In genomic region chr9:45300422-45301104, GRCm38 (mm10) we compare ENCODE assay signal across 8 mouse cellular contexts. TPM values are rescaled to one million over a fixed set of nuclear protein-coding genes. Genes with fewer than 3 reads are reported as not detected.
A peak's percentile ranks its signal among the peaks of the same experiment; 100 is the strongest.
DNase-seq lines count a peak whose midpoint lies in the region; ATAC-seq and TF ChIP-seq lines count a peak whose summit lies in the region.

No protein-coding gene starts in this region.

- peak; percentile 94 for ATAC-seq in activated CD4-positive, CD25-positive, alpha-beta regulatory T cell, adult 4 months
- ATAC-seq in inflammation-experienced regulatory T-cells, adult 6 months: peak; percentile 96
- peak; percentile 90 for ATAC-seq in megakaryocyte-erythroid progenitor cell, adult 5-6 weeks (replicated peaks; ENCODE audit: low FRiP score, low TSS enrichment, poor library complexity, severe bottlenecking)

- peak; percentile 96 for TF ChIP-seq CTCF in cortical plate, adult 2 months (IDR thresholded peaks at IDR 0.05; ENCODE audit: extremely low read depth, insufficient read depth, low read length)

- DNase-seq in gastrocnemius, postnatal 10 days: peak; percentile 91
- peak; percentile 93 to 96 for DNase-seq in left cerebral cortex, postnatal 10 days (ENCODE audit: extremely low spot score in 1 of 2, low spot score in 2 of 2)
- DNase-seq in right cerebral cortex, postnatal 25 days: peak; percentile 94
- peak; percentile 85 to 95 for DNase-seq in urinary bladder, postnatal 4 days (ENCODE audit: low spot score in 2 of 2)

- TF ChIP-seq POLR2A in cortical plate, adult 2 months (IDR thresholded peaks at IDR 0.05; ENCODE audit: extremely low read depth, insufficient read depth, low read length): peak; percentile 94

- intact Hi-C loops in left cerebral cortex, postnatal 10 days (cut with DNase I): loop anchor here (1.0 to 2.0 kb wide), 3 partner anchors 88 to 453 kb away; no protein-coding TSS in a partner anchor

- H3K27ac ChIP-seq in cortical plate, adult 2 months (ENCODE audit: insufficient read depth, low read length): peak overlapping the region; percentile 46; the same call in 1 of the 2 replicates

- no peaks in the 10 kb centered on the region for H3K4me1 ChIP-seq in cortical plate, adult 2 months (ENCODE audit: control insufficient read depth, insufficient read depth, low read length)

- peak overlapping the region; percentile 5 for H3K4me3 ChIP-seq in cortical plate, adult 2 months (ENCODE audit: insufficient read depth, low read length)

RNA-seq across cellular contexts. Expression of gene Tmprss13, which starts 18.3 kb away (rescaled TPM):
- 1 to 10 TPM; 8.2 to 9.2 TPM for polyA plus RNA-seq in activated CD4-positive, CD25-positive, alpha-beta regulatory T cell, adult 4 months (2017; shearing (Covaris generic))
- 0.06 TPM in 1 of 2 replicates, not detected in the other for polyA plus RNA-seq in cortical plate, adult 2 months (2012; rRNA removed)
- under 1 TPM; 0.07 to 0.19 TPM for total RNA-seq in gastrocnemius, postnatal 10 days (2021)
- 10 to 100 TPM in 1 of 3 experiments, 1 to 10 TPM in 2; 1.3 to 22.8 (median 2.5) TPM for polyA plus RNA-seq in inflammation-experienced regulatory T-cells, adult 6 months (2017; shearing (Covaris generic))
- not detected for total RNA-seq in left cerebral cortex, postnatal 10 days (2021)
- total RNA-seq in megakaryocyte-erythroid progenitor cell, adult 5-6 weeks (2014; fragmentation: Nextera tagmentation): not detected in 2 replicates
- not detected in 2 replicates for total RNA-seq in megakaryocyte-erythroid progenitor cell, adult 5-6 weeks (2017)

RNA-seq across cellular contexts. Expression of gene Il10ra, which starts 31.6 kb away (rescaled TPM):
- 10 to 100 TPM; 44.4 to 57.1 TPM for polyA plus RNA-seq in activated CD4-positive, CD25-positive, alpha-beta regulatory T cell, adult 4 months (2017; shearing (Covaris generic))
- 4.7 and 5.1 TPM in 2 replicates for polyA plus RNA-seq in cortical plate, adult 2 months (2012; rRNA removed)
- 1 to 10 TPM in 1 of 2 experiments, under 1 TPM in 1; 0.80 to 1.0 TPM for total RNA-seq in gastrocnemius, postnatal 10 days (2021)
- 10 to 100 TPM; 38.3 to 56.0 (median 48.7) TPM for polyA plus RNA-seq in inflammation-experienced regulatory T-cells, adult 6 months (2017; shearing (Covaris generic))
- 1 to 10 TPM; 2.2 to 2.4 TPM for total RNA-seq in left cerebral cortex, postnatal 10 days (2021)
- total RNA-seq in megakaryocyte-erythroid progenitor cell, adult 5-6 weeks (2014; fragmentation: Nextera tagmentation): 0.12 and 2.7 TPM in 2 replicates
- 0.30 and 1.4 TPM in 2 replicates for total RNA-seq in megakaryocyte-erythroid progenitor cell, adult 5-6 weeks (2017)

Comparison
In these comparisons a context has a peak if more than half of its experiments do, and no peak if none do; other contexts are left out.
1. Peak in every context shown above with its lines: DNase-seq, ATAC-seq, H3K4me3 ChIP-seq and H3K27ac ChIP-seq.